Mouse (Mus musculus): ENCODE results near the gene Nfasc. TPM values are rescaled to one million over a fixed set of nuclear protein-coding genes. Genes with fewer than 3 reads are reported as not detected.

Gene Nfasc
- polyA plus RNA-seq, 2 experiments, result 0.34 to 1.1 TPM

DNA sequence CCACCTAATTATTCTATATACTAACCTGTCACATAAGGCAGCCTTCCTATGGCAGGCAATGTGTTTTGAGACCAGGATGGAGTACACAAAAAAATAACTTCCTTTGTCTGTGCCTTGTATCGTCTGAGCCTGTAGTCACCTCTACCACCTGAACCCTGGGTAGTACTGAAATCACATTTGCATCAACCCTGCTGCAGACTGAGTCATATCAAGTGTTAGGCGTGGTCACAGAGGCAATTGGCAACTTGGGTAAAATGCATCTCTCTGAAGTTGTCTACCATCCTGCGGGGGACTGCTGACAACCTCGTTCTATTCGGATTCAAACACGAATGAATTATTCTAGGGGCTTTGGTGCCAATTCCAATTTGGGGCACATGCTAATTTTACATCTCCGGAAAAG, 161.5 kb downstream of the Nfasc start:
- Histone ChIP-seq H3K36me3 (ENCODE audit: control insufficient read depth, insufficient read depth, low read length) (no peaks in the 10 kb centered on the region), H3K4me3 (replicated peaks; ENCODE audit: low read length) (no peak overlapping the region), H3K27me3 (ENCODE audit: control insufficient read depth, insufficient read depth, low read length) (no peaks in the 10 kb centered on the region), H3K4me2 (replicated peaks; ENCODE audit: low read depth, low read length, severe bottlenecking) (no peak overlapping the region), H3K27ac (replicated peaks; ENCODE audit: low read depth, low read length) (no peak overlapping the region), H3K9me3 (ENCODE audit: control insufficient read depth, low read length) (no peaks in the 10 kb centered on the region), H3K9ac (ENCODE audit: low read depth, low read length, severe bottlenecking) (no peak overlapping the region), H3K4me1 (ENCODE audit: control insufficient read depth, insufficient read depth, low read length) (no peaks in the 10 kb centered on the region)
- no peak for DNase-seq (ENCODE audit: low spot score)
- WGBS, result 93% methylated on average over 7 of the region's 7 CpGs
- TF ChIP-seq POLR2A (IDR thresholded peaks at IDR 0.05; ENCODE audit: borderline replicate concordance, extremely low read depth, insufficient read depth, insufficient read length), result no peak
- no peak for ATAC-seq (ENCODE audit: low FRiP score, low read depth)

DNA sequence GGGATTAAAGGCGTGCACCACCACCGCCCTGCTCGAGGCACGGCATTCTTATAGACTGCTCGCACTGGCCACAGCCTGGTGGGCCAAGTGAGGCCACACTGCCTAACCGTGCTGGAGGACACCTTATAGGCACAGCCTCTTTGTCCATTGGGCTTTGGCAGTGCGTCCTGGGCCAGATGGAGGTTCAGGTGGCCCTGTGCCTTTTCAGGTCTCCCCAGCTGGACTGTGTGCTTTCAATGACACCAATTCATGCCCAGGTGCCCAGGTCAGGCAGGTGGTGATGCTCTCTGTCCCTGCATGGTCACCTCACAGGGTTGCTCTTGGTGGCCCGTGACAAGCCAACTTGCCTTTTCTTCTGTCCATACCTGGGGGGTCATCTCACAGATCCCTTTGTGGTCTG, 164.8 kb downstream of the Nfasc start:
- Histone ChIP-seq H3K4me2 (replicated peaks; ENCODE audit: low read depth, low read length, severe bottlenecking) (no peak overlapping the region), H3K27ac (replicated peaks; ENCODE audit: low read depth, low read length) (no peak overlapping the region)
- WGBS, result 88% methylated on average over 8 of the region's 8 CpGs

DNA sequence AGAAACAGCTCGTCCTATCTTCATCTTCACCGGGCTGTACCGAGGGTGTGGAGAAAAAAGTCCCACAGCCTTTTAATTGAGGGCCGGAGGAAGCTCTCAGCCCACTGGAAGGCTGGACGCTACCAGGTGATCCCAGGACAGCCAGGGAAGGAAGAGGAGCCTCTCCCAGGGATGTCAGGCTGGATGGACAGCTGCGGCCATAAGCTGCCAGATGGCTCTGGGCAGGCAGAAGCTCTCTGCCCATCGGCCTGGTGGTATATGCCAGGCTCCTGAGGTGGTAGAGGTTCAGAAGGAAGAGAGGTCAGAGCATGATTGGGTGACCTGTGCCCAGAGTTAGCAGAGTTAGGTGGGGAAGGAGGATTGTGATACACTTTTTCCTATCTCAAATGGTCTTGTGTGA, 168.7 kb downstream of the Nfasc start:
- no peaks in the 10 kb centered on the region for H3K9me3 ChIP-seq (ENCODE audit: control insufficient read depth, low read length)
- WGBS, result 85% methylated on average over 7 of the region's 7 CpGs
- H3K9ac ChIP-seq (ENCODE audit: low read depth, low read length, severe bottlenecking), result no peak overlapping the region
- H3K4me2 ChIP-seq (replicated peaks; ENCODE audit: low read depth, low read length, severe bottlenecking), result no peak overlapping the region
- no peaks in the 10 kb centered on the region for H3K36me3 ChIP-seq (ENCODE audit: control insufficient read depth, insufficient read depth, low read length)
- no peaks in the 10 kb centered on the region for H3K4me1 ChIP-seq (ENCODE audit: control insufficient read depth, insufficient read depth, low read length)
- ATAC-seq (ENCODE audit: low FRiP score, low read depth) (no peak), DNase-seq (ENCODE audit: low spot score) (no peak)
- H3K27me3 ChIP-seq (ENCODE audit: control insufficient read depth, insufficient read depth, low read length), result no peaks in the 10 kb centered on the region
- H3K27ac ChIP-seq (replicated peaks; ENCODE audit: low read depth, low read length), result no peak overlapping the region
- TF ChIP-seq POLR2A (IDR thresholded peaks at IDR 0.05; ENCODE audit: borderline replicate concordance, extremely low read depth, insufficient read depth, insufficient read length), result no peak
- no peak overlapping the region for H3K4me3 ChIP-seq (replicated peaks; ENCODE audit: low read length)

More for the DNA sequence above, 164.8 kb downstream of the Nfasc start:
- H3K4me1 ChIP-seq (ENCODE audit: control insufficient read depth, insufficient read depth, low read length), result no peaks in the 10 kb centered on the region
- no peaks in the 10 kb centered on the region for H3K9me3 ChIP-seq (ENCODE audit: control insufficient read depth, low read length)
- ATAC-seq (ENCODE audit: low FRiP score, low read depth) (no peak), DNase-seq (ENCODE audit: low spot score) (no peak)
- H3K27me3 ChIP-seq (ENCODE audit: control insufficient read depth, insufficient read depth, low read length), result no peaks in the 10 kb centered on the region
- H3K4me3 ChIP-seq (replicated peaks; ENCODE audit: low read length), result no peak overlapping the region
- H3K9ac ChIP-seq (ENCODE audit: low read depth, low read length, severe bottlenecking), result no peak overlapping the region
- H3K36me3 ChIP-seq (ENCODE audit: control insufficient read depth, insufficient read depth, low read length), result no peaks in the 10 kb centered on the region
- no peak for TF ChIP-seq POLR2A (IDR thresholded peaks at IDR 0.05; ENCODE audit: borderline replicate concordance, extremely low read depth, insufficient read depth, insufficient read length)

DNA sequence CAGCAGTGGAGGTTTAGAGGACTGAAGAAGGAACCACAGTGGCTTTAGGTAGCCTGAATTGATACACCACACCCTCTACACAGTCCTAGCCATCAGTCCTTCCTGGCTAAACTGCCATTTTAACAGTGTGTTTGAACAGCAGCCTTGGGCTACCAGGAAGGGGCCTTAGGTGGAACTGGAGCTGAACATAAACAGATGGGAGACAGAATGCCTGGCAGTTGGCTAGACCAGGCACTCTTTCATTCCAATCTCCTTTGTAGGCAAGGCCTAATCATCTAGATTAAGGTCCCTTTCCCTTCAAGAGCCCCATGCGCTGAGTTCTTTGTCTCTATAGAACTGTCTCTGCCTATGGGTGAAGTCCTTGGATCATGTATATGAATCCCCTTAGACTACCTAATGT, 170.0 kb downstream of the Nfasc start:
- ATAC-seq (ENCODE audit: low FRiP score, low read depth) (no peak), DNase-seq (ENCODE audit: low spot score) (no peak)
- TF ChIP-seq POLR2A (IDR thresholded peaks at IDR 0.05; ENCODE audit: borderline replicate concordance, extremely low read depth, insufficient read depth, insufficient read length), result no peak
- no peak overlapping the region for H3K4me3 ChIP-seq (replicated peaks; ENCODE audit: low read length)
- H3K9me3 ChIP-seq (ENCODE audit: control insufficient read depth, low read length), result no peaks in the 10 kb centered on the region
- no peaks in the 10 kb centered on the region for H3K36me3 ChIP-seq (ENCODE audit: control insufficient read depth, insufficient read depth, low read length)
- no peak overlapping the region for H3K9ac ChIP-seq (ENCODE audit: low read depth, low read length, severe bottlenecking)
- H3K27me3 ChIP-seq (ENCODE audit: control insufficient read depth, insufficient read depth, low read length), result no peaks in the 10 kb centered on the region
- 96% methylated on average over 1 of the region's 1 CpGs for WGBS
- H3K4me1 ChIP-seq (ENCODE audit: control insufficient read depth, insufficient read depth, low read length), result no peaks in the 10 kb centered on the region
- no peak overlapping the region for H3K4me2 ChIP-seq (replicated peaks; ENCODE audit: low read depth, low read length, severe bottlenecking)
- H3K27ac ChIP-seq (replicated peaks; ENCODE audit: low read depth, low read length), result no peak overlapping the region

DNA sequence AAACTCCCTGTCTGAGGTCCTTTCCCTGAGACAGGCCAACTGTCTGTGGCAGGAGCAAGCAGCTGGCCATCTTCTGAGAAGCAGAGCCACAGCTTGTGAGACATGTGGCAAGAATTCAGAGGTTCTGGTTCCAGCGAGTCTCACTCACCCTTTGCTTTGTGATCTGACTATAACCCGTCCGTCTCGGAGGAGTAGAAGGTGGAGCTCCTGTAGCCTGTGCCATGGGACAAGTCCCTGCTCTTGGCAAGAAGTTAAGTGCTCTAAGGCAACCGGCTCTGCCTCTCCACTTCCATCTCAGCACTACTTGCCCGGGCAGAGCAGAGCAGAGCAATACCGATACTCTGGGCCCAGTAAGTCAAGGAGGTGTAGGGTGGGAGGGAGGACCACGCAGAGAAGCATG, 170.7 kb downstream of the Nfasc start:
- no peak for DNase-seq (ENCODE audit: low spot score)
- Histone ChIP-seq H3K36me3 (ENCODE audit: control insufficient read depth, insufficient read depth, low read length) (no peaks in the 10 kb centered on the region), H3K27me3 (ENCODE audit: control insufficient read depth, insufficient read depth, low read length) (no peaks in the 10 kb centered on the region), H3K9me3 (ENCODE audit: control insufficient read depth, low read length) (no peaks in the 10 kb centered on the region), H3K4me2 (replicated peaks; ENCODE audit: low read depth, low read length, severe bottlenecking) (no peak overlapping the region), H3K4me3 (replicated peaks; ENCODE audit: low read length) (no peak overlapping the region), H3K27ac (replicated peaks; ENCODE audit: low read depth, low read length) (no peak overlapping the region), H3K4me1 (ENCODE audit: control insufficient read depth, insufficient read depth, low read length) (no peaks in the 10 kb centered on the region), H3K9ac (ENCODE audit: low read depth, low read length, severe bottlenecking) (no peak overlapping the region)
- TF ChIP-seq POLR2A (IDR thresholded peaks at IDR 0.05; ENCODE audit: borderline replicate concordance, extremely low read depth, insufficient read depth, insufficient read length), result no peak
- ATAC-seq (ENCODE audit: low FRiP score, low read depth), result no peak
- WGBS, result 84% methylated on average over 8 of the region's 8 CpGs

All from limb, embryonic 14.5 days (tissue).